Mouse (Mus musculus): ENCODE measurements around the gene Mymx.

The Mymx gene

DNA sequence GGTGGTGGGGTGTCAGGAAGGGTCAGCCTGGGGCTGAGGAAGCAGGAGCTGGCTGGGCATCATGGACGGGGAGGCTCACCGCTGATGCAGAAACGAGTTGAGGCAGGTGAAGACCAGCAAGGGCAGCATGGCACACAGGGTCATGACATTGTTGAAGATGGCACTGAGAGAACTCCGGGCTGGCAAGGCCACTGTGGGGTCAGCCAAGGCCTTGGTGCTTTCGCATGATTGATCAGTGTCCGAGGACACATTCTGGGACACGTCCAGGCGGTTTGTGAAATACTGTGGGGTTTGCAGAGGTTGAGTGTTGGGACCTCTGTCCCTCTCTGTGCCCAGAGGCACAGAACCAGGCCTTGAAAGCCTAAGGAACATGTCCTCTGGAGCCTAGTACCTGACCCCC, 12.1 kb downstream of the Mymx start:
- no peak for DNase-seq (ENCODE audit: low spot score)

DNA sequence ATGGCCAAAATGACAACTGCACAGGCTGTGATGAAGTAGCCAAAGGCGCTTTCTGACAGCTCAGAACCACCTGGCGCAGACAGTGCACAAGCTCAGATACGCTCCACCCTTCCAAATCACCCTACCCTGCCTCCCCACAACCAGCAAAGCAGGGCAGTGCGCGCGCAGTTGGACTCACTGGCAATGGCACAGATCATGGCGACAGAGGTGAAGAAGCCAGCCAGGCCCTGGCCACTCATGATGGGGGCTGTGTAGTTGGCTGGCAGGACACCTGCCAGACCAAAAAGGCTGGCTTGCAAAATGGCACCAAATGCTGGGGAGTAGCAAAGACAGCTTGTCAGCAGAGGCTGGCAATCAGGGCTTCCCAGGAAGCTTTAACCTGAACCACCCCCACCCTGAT, 12.7 kb downstream of the Mymx start:
- DNase-seq (ENCODE audit: low spot score), result no peak

DNA sequence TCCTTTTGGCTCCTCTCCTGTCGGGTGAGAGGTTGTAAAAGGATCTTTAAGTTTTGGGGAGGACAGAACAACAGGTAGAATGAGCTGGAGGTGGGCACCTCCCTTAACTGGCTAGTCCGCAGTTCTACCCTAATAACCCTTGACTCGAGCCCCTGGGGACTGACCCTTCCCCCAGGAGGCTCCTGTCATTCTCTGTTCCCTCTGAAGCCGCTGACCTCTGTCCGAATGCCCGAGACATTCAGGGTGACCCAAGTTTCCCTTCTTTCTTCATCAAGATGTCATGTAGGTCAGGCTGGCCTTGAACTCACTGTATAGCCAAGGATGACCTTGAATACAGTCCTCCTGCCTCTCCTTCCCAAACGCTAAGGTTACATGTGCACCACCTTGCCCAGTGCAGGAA, 13.5 kb downstream of the Mymx start:
- DNase-seq (ENCODE audit: low spot score), result no peak

DNA sequence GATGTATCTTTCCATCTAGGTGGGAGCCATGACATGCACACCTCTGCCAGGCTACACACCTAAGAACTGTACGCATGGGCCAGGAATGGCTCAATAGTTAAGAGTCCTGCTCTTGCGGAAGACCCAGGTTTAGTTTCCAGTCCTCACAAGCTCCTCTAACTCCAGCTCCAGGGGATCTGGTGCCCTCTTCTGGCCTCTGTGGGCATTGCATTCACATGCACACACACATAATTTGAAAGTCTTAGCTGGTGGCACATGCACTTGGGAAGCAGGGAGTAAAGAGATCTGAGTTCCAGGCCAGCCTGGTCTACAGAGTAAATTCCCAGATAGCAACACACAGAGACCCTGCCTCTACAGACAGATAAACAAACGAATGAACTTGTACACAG, 15.5 kb downstream of the Mymx start:
- no peak for DNase-seq (ENCODE audit: low spot score)

DNA sequence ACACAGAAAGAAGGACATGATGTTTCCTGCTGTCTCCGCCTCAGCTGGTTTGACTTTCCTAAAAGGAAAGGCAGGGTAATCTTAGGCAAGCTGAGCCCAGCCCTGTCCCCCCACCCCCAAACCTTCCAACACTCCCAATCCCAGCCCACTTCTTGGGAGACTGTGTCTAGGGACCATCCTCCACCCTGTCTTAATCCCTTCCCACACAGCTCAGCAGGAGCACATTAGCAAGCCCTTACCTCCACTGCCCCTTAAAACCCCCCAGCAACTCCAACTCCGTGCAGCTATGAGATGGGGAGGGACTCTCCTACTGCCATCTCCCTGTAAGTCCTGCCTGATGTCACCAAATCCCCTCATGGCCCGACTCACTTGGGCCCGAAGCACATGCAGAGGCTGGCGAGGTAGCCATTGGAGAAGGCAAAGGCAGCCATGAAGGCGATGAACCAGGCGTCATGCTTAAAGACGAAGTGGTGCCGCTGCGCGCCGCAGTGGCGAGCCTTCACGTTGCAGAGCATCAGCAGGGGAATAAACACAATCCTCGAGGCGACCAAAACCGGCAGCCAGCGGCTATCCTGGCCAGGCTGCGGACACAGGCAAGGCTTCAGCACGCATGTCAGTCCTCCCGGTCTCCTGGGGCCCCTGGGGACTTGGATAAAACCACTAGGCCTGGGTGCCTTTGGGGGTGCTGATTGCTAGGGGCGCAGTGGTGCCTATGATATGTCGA, 16.0 kb downstream of the Mymx start:
- no peak for DNase-seq (ENCODE audit: low spot score)

DNA sequence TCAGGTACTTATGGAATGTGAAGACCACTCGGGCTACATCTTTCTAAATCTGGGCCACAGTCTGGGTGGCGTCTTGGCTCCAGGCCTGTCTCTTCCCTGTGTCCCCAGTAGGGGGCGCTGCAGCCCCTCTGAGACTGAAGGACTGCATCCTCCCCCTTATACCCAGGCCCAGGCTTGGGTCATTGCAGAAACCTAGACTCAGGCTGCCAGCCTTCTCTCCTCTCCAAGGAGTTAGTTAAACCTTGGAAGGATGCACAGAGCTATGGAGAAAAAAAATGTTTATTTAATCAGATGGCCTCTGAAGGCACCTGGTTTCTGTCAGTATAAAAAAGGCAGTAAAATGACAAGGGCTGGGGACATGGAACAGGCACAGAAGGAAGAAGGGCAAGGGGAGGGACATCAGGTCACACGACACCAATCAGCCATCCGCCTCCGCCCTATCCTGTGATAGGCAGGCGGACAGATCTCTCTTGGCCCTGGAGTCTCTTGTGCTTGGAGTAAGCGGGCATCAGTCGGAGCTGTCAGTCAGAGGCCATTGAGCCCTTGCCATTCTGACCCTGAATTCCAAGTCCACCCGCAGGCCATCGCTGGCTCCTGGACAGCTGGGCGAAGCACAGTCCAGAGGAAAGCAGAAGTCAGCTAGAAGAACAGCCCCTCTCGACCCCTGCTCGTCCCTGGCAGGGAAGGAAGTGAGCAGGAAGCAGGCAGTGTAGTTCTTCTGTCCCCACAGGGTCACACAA, 16.8 kb downstream of the Mymx start:
- DNase-seq (ENCODE audit: low spot score), result peak; percentile 84

DNA sequence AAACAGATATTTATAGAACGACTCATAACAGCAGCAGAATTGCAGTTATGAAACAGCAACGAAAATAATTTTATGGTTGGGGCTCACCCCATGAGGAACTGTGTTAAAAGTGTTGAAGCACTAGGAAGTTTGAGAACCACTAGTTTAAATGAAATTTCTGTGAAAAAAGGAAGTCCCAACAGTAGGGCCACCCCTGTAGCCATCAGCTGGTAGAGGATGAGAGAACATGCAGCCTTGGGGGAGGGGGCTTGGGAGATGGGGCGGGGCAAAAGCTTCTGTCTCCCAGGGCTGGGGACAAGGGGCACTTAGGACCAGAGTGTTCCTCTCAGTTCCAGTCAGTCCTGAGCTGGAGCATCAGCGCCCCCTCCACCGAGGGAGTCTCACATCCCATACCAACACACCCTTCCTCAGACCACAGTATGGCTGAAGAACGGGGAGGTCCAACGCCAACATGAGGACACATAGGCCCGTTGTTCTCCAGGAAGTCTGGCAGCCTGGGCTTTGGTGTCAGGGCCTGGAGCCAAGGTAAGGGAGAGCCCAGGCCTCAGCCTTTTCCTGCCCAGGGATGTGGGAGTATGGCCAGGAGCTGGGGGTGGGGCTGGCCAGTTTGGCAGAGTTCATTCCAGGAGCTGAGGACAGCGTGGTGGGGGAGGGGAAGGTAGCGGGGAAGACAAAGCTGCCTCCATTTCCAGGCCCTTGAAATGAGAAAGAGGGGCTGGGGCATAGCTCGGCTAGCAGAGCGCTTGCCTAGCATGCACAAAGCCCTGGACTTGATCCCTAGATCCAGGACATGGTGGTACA, 17.6 kb downstream of the Mymx start:
- peak; percentile 74 for DNase-seq (ENCODE audit: low spot score)

DNA sequence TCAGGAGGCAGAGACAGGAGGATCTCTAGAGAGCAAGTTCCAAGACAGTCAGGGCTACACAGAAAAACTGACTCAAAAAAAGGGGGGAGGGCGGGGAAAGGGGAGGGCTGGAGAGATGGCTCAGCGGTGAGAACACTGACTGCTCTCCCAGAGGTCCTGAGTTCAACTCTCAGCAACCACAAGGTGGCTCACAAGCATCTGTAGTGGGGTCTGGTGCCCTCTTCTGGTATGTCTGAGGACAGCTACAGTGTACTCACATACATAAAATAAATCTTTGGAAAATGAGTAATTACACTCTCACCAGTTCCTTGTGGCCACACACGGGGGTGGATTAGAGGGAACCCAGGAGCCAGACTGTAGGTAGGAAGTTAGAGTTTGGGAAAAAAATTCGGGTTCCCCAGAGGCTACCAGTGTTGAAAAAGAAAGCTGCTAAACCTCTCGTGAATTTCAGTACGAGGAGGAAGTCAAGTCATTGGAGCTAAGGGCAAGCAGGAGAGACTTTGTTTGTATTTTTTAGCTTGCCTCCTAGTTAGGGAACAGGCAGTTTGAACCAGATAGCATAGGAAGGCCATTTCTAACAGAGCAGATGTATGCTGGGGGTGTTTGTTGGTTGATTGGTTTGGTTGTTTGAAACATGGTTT, 19.1 kb downstream of the Mymx start:
- DNase-seq (ENCODE audit: low spot score), result no peak

DNA sequence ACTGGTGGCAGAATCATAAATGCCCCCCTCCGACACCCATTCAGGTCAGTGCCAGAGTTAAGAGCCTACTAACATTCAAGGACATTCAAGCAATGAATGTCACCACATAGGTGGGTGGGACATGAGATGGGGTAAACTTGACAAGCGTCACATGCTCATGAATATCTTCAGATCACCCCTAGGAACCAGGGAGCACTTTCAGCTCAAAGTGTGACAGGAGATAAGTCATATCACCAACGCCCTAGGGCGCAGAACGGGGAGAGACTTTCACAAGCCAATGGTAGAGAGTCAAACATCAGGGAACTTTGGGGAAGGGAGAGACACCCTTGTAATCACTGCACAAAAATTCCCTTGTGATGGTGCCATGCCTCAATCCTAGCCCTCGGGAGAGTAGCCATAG, 19.7 kb downstream of the Mymx start:
- DNase-seq (ENCODE audit: low spot score), result no peak

DNA sequence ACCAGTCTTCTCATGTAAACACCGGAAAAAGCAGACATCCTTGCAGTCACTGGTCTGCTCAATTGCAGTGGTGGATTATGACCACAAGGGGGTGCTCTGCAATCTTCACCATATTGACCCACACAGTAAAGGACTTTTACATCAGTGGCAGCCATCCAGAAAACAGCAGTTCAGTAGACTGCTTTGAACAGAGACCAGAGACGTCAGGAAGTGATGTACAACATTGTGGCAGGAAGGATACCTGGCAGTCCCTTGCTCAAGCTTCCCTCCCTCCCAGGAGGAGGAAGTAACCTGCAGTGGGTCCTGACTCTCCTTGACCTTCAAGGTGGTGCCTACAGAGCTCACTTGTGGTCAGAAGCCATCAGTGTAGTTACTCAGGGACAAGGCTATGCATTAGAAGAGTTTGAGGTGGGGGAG, 20.3 kb downstream of the Mymx start:
- peak; percentile 74 for DNase-seq (ENCODE audit: low spot score)

DNA sequence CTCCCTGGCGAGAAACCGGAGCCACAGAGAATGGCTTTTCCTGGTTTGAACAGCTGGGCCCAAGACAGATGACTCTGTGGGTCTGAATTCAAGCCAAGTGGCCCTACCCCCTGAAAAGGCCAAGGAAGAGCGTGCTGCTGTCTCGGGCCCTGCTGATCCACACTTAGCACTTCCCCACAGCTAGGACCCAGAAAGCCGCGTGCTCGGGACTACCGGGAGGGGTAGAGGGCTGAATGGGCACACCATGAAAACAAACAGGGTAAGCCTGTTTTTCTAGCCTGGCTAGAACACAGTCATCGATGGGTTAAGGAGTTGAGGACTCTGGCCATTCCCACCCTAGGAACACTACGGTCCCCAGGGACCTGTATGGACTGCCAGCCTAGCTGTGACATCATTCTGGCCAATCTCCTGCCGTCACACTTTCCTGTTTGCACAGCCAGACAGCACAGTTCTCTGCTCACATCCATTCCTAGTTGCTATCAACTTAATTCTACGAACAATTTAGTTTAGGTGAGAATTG, 20.9 kb downstream of the Mymx start:
- DNase-seq (ENCODE audit: low spot score), result no peak

DNA sequence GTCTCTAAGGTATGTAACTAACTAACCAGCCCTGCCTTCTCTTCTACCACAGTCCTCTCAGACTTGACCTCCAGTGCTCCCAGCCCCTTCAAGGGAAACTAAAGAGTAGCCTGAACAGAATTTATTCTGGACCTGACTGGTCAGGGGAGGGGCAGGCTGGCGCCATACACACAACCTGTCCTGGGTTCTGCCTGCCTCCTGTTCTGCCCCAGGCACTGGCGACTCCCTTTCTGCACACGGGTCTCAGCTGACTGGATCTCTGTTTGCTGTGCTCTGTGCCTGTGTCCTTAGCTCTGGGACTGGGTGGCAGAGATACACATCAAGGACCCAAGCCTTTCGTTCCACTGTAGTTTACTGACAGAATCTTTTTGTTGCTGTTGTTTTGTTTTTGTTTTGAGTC, 22.3 kb downstream of the Mymx start:
- no peak for DNase-seq (ENCODE audit: low spot score)

DNA sequence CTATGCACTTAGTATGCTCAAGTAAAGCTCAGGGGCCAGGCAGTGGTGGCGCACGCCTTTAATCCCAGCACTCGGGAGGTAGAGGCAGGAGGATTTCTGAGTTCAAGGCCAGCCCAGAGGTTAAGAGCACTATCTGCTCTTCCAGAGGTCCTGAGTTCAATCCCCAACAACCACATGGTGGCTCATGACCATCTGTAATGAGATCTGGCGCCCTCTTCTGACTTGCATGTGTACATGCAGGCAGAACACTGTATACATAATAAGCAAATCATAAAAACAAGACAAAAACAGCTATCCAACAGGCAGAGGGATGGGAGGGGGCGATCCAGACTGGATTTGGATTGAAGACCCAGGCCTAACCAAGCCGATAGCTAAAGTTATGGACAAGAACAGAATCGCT, 23.1 kb downstream of the Mymx start:
- no peak for DNase-seq (ENCODE audit: low spot score)

DNA sequence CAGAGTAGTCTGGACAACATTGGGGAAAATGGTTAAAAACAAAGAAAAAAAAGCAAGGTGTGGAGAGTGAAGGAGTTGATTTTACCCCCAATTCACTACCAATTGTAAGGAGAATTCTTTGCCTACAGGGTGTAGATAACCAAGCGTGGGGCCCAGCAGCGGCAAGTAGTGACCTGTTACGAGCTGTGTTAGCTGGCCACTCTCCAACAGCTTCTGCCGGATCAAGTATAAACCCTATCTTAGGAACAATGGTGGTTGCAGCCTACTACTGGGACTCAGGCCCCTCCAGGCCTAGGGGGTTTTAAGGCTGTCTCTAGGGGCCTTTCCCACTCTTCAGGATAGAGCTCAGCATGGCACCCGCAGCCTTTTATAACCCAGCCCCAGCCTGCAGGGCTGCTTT, 23.7 kb downstream of the Mymx start:
- DNase-seq (ENCODE audit: low spot score), result no peak

DNA sequence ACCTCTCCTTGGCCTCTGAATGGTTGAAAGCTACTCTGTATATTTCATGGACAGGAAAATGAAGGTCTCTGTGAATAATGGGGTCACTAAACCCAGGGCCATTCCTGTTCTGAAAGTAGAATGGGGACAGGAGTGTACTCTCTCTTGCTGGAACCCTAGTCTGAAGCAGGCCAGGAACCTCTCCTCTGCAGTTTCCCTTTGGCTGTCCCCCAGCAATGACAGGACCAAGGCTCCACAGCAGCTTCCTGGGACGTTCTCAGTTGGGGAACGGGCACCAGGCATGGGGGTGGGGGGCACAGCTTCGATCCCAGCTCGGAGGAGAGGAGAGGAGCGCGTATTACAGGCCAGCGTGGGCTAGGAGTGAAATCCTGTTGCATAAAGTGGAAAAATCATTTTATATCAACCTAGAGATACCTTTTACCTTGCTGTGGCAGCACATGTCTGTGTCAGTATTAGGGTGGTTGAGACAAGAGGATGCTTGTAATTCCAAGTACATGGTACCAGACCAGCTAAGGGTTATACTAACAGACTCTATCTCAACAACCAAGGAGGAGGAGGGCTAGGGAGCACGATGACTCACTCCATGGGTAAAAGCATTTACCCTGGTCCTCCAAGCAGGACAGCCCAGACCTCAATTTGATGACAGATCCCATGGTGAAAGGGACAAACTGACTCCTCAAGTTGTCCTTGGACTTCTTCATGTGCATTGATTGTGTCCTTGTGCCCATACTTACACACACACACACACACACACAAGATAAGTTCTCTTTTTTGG, 26.6 kb downstream of the Mymx start:
- DNase-seq (ENCODE audit: low spot score), result no peak

DNA sequence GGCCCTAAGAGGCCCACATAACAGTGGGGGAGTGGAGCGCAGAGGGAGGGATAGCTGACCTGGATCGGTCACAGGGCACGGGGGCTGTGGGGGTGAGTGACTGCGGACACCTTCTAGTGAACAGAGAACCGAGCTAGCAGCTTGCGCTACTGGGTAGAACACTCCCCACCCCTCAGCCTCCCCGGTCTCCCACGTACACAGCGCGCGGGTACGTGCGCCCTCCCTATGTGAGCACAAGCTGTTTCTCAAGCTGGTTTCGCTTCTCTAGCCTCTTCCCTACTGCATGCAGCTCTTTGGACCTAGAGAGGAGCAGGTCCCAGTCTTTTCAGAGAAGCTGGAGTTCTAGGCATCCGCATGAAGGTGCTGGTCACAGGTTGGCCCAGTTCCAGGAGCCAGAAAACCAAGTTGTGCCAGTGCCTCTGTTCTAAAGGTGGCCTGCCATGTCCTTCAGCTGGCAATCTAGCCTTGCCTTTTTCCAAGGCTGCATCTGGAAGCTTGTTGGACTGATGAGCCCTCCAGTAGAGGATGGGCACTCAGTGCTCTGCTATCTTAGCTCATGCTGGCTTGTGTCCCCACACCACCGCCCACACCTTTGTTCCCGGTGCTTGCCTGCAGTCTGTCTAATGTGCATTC, 27.7 kb downstream of the Mymx start:
- peak; percentile 86 for DNase-seq (ENCODE audit: low spot score)

DNA sequence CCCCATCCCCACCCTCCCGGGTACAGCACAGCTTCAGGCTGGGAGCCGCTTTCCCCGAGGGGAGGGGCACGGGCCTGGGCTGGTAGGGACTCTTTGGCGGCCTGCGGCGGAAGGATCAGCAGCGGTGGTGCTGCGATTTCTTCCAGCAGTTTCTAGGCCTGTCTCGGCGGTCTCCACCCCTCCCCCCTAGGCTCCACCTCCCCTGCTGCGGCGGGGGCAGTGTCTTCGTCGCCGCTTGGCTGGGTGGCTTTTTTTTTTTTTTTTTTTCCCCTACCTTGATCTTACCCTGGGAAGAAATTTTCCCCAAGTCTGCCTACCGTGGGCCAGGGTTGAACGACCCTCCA, 28.1 kb downstream of the Mymx start:
- DNase-seq (ENCODE audit: low spot score), result peak; percentile 98

DNA sequence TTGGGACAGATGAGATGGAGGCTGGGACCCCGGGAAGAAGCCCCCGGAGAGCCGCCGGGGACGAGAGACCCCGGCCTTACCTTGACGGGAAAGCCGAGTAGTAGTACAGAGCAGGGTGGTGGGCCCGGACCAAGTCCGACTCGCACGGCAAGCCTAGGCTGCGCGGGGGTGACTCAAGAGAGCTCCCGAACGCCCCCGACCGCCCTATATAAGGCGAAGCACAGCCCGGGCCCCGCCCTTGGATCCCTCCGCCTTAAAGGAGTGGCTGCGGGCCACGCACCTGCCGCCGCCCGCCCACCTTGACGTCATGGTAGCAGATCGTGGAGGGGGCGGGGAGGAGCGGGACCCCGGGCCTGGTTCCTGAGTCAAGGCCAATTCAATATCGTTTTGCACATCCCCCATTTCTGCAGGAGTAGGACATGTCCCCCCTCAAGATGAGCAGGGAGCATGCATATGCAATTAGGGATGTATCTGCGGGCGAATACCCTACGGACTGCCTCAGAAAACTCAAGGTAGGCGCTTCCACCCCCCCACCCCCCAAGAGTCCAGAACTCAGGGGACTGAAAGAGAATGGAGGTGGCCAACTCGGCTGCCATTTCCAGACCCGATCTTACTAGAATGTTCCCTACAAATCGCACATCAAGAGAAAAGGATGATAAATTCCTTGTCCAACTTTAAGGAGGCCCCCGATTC, 28.7 kb downstream of the Mymx start, which contains the start of gene Hsp90ab1:
Gene Hsp90ab1 (minus strand): TSS at position 185 of the 693 bp plus-strand sequence.
- peak; percentile 99 for DNase-seq (ENCODE audit: low spot score)

DNA sequence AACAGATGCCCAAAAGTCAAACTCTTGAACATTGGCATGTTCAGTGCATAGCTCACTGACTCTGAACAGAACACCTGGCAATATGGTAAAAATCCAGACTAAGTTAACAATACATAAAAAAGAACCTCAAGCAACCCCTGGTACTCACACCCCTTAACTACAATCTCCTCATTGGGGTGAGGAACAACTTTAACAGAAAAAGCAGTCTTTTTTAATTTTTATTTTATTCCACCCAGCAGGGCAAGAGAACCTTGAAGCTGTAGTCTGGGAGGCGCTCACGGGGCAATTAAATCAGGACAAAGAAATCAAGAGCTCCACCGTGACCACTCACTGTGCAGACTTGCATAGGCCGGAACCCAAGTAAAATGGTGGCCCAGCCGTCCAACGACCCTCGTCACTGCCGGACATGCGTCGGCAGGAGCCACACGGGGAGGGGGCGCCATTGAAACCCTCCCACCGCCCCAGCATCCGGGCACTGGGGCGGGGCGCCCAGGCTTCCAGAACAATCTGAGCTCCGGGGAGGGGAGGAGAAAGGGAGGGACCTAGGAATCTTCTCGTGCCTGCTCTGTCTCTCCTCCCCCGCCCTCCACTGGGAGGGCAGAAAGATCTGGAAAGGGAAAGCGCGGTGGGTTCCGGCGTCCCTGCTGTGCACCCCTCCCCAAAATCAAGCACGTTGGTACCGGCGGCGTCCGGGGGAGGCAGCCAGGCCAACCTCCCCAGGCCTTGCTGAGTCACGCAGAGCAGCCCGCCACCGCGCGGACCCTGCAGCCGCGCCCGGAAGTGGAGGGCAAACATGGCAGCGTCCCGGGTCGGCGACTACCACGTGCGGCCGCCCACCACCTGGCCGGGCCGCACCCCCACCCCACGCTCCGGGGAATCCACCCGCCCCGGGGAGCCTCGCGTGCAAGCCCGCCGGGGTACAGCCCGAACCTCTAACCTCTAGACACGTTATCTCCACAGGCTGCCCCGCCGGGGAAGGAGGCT, 29.5 kb downstream of the Mymx start:
- DNase-seq (ENCODE audit: low spot score), result peak; percentile 74
